Mouse (Mus musculus): ENCODE data around the gene Haus4. TPM values are rescaled to one million over a fixed set of nuclear protein-coding genes. Genes with fewer than 3 reads are reported as not detected.
A peak's percentile ranks its signal among the peaks of the same experiment; 100 is the strongest.

Haus4 gene
- total and polyA plus RNA-seq, 2 experiments from 2014 or later = 21.2 to 28.9 TPM

- TF ChIP-seq CTCF (IDR thresholded peaks at IDR 0.05; ENCODE audit: low read depth) = no peak
- peaks cover 15% of the 10 kb centered on the region; the same call in 1 of the 2 replicates for H3K36me3 ChIP-seq (ENCODE audit: insufficient read depth, low read length)
- H3K4me3 ChIP-seq (ENCODE audit: low read length) = no peak overlapping the region
- DNase-seq (ENCODE audit: low spot score) (no peak), ATAC-seq (no peak)
- H3K27me3 ChIP-seq (ENCODE audit: insufficient read depth, low read length) = no peaks in the 10 kb centered on the region
- no peaks in the 10 kb centered on the region for H3K4me1 ChIP-seq (ENCODE audit: insufficient read depth, low read length)
- no peak overlapping the region for H3K4me2 ChIP-seq (ENCODE audit: low read depth, low read length)
- 76% methylated on average over 2 of the region's 2 CpGs for WGBS
- no peaks in the 10 kb centered on the region; the same call in 1 of the 2 replicates for H3K9me3 ChIP-seq (ENCODE audit: low read length)
- H3K9ac ChIP-seq (replicated peaks; ENCODE audit: low read length) = no peak overlapping the region
- H3K27ac ChIP-seq = no peak overlapping the region
Observed at GRCm38 (mm10) chr14:54503092-54503491, 51.3 kb downstream of the Haus4 start.

- Histone ChIP-seq H3K27ac (no peak overlapping the region), H3K9me3 (ENCODE audit: low read length) (no peaks in the 10 kb centered on the region; the same call in 1 of the 2 replicates), H3K4me1 (ENCODE audit: insufficient read depth, low read length) (no peaks in the 10 kb centered on the region), H3K36me3 (ENCODE audit: insufficient read depth, low read length) (no peaks in the 10 kb centered on the region), H3K4me2 (ENCODE audit: low read depth, low read length) (no peak overlapping the region), H3K9ac (replicated peaks; ENCODE audit: low read length) (no peak overlapping the region), H3K27me3 (ENCODE audit: insufficient read depth, low read length) (no peaks in the 10 kb centered on the region), H3K4me3 (ENCODE audit: low read length) (no peak overlapping the region)
- no peak for DNase-seq (ENCODE audit: low spot score)
- 78% methylated on average over 2 of the region's 2 CpGs for WGBS
- ATAC-seq = no peak
- no peak for TF ChIP-seq CTCF (IDR thresholded peaks at IDR 0.05; ENCODE audit: low read depth)
Observed at GRCm38 (mm10) chr14:54501365-54501764, 53.1 kb downstream of the Haus4 start.

GRCm38 (mm10) chr14:54499330-54499729 is 55.1 kb downstream of the Haus4 start:
- Histone ChIP-seq H3K27ac (no peak overlapping the region), H3K4me3 (ENCODE audit: low read length) (no peak overlapping the region), H3K4me1 (ENCODE audit: insufficient read depth, low read length) (no peaks in the 10 kb centered on the region), H3K9ac (replicated peaks; ENCODE audit: low read length) (no peak overlapping the region), H3K4me2 (ENCODE audit: low read depth, low read length) (no peak overlapping the region), H3K36me3 (ENCODE audit: insufficient read depth, low read length) (no peaks in the 10 kb centered on the region), H3K27me3 (ENCODE audit: insufficient read depth, low read length) (no peaks in the 10 kb centered on the region), H3K9me3 (ENCODE audit: low read length) (no peaks in the 10 kb centered on the region; the same call in 1 of the 2 replicates)
- no peak for DNase-seq (ENCODE audit: low spot score)
- 67% methylated on average over 2 of the region's 2 CpGs for WGBS
- TF ChIP-seq CTCF (IDR thresholded peaks at IDR 0.05; ENCODE audit: low read depth) = no peak
- ATAC-seq = no peak

- no peak for TF ChIP-seq CTCF (IDR thresholded peaks at IDR 0.05; ENCODE audit: low read depth)
- ATAC-seq = no peak
- Histone ChIP-seq H3K27ac (no peak overlapping the region), H3K9ac (replicated peaks; ENCODE audit: low read length) (no peak overlapping the region), H3K4me3 (ENCODE audit: low read length) (no peak overlapping the region), H3K4me1 (ENCODE audit: insufficient read depth, low read length) (no peaks in the 10 kb centered on the region), H3K9me3 (ENCODE audit: low read length) (no peaks in the 10 kb centered on the region), H3K36me3 (ENCODE audit: insufficient read depth, low read length) (no peaks in the 10 kb centered on the region), H3K27me3 (ENCODE audit: insufficient read depth, low read length) (no peaks in the 10 kb centered on the region), H3K4me2 (ENCODE audit: low read depth, low read length) (no peak overlapping the region)
- 87% methylated on average over 14 of the region's 14 CpGs for WGBS
- no peak for DNase-seq (ENCODE audit: low spot score)
Observed at GRCm38 (mm10) chr14:54496706-54497105, 57.7 kb downstream of the Haus4 start.

GRCm38 (mm10) chr14:54494234-54494633 is 60.2 kb downstream of the Haus4 start:
- no peaks in the 10 kb centered on the region for H3K27me3 ChIP-seq (ENCODE audit: insufficient read depth, low read length)
- ATAC-seq = 0 out of 2 replicates have a peak, but pooled peaks have one; percentile 55
- no peak overlapping the region for H3K27ac ChIP-seq
- H3K9ac ChIP-seq (replicated peaks; ENCODE audit: low read length) = no peak overlapping the region
- no peaks in the 10 kb centered on the region for H3K4me1 ChIP-seq (ENCODE audit: insufficient read depth, low read length)
- H3K9me3 ChIP-seq (ENCODE audit: low read length) = no peaks in the 10 kb centered on the region
- TF ChIP-seq CTCF (IDR thresholded peaks at IDR 0.05; ENCODE audit: low read depth) = peak; percentile 89
- H3K36me3 ChIP-seq (ENCODE audit: insufficient read depth, low read length) = no peaks in the 10 kb centered on the region
- H3K4me2 ChIP-seq (ENCODE audit: low read depth, low read length) = no peak overlapping the region
- H3K4me3 ChIP-seq (ENCODE audit: low read length) = no peak overlapping the region
- 2% methylated on average over 3 of the region's 3 CpGs for WGBS
- peak; percentile 76 for DNase-seq (ENCODE audit: low spot score)

- Histone ChIP-seq H3K4me3 (ENCODE audit: low read length) (no peak overlapping the region), H3K9me3 (ENCODE audit: low read length) (no peaks in the 10 kb centered on the region), H3K27ac (no peak overlapping the region), H3K27me3 (ENCODE audit: insufficient read depth, low read length) (no peaks in the 10 kb centered on the region), H3K4me2 (ENCODE audit: low read depth, low read length) (no peak overlapping the region), H3K4me1 (ENCODE audit: insufficient read depth, low read length) (no peaks in the 10 kb centered on the region), H3K36me3 (ENCODE audit: insufficient read depth, low read length) (no peaks in the 10 kb centered on the region), H3K9ac (replicated peaks; ENCODE audit: low read length) (no peak overlapping the region)
- ATAC-seq (no peak), DNase-seq (ENCODE audit: low spot score) (no peak)
- WGBS = 94% methylated on average over 5 of the region's 5 CpGs
- no peak for TF ChIP-seq CTCF (IDR thresholded peaks at IDR 0.05; ENCODE audit: low read depth)
Observed at GRCm38 (mm10) chr14:54493236-54493635, 61.2 kb downstream of the Haus4 start.

- no peak overlapping the region for H3K9ac ChIP-seq (replicated peaks; ENCODE audit: low read length)
- no peak for DNase-seq (ENCODE audit: low spot score)
- no peaks in the 10 kb centered on the region for H3K9me3 ChIP-seq (ENCODE audit: low read length)
- H3K4me1 ChIP-seq (ENCODE audit: insufficient read depth, low read length) = no peaks in the 10 kb centered on the region
- H3K36me3 ChIP-seq (ENCODE audit: insufficient read depth, low read length) = no peaks in the 10 kb centered on the region
- H3K27me3 ChIP-seq (ENCODE audit: insufficient read depth, low read length) = no peaks in the 10 kb centered on the region
- 69% methylated on average over 18 of the region's 18 CpGs for WGBS
- H3K4me2 ChIP-seq (ENCODE audit: low read depth, low read length) = no peak overlapping the region
- no peak for ATAC-seq
- no peak overlapping the region for H3K4me3 ChIP-seq (ENCODE audit: low read length)
- no peak overlapping the region for H3K27ac ChIP-seq
- no peak for TF ChIP-seq CTCF (IDR thresholded peaks at IDR 0.05; ENCODE audit: low read depth)
Observed at GRCm38 (mm10) chr14:54492345-54493131, 61.9 kb downstream of the Haus4 start.

Other genes with a start within 250 kb of the Haus4 start
- gene Oxa1l, start 193.8 kb downstream of the Haus4 start, total RNA-seq (2014; rRNA removed) = 83.6 and 85.6 TPM in 2 replicates
- 66.7 and 74.8 TPM in 2 replicates for gene Oxa1l, start 193.8 kb downstream of the Haus4 start, polyA plus RNA-seq (2015; fragmentation: Nextera tagmentation; extraction: Ambion mirVana)
- 3.7 and 4.5 TPM in 2 replicates for gene Slc7a7, start 136.8 kb downstream of the Haus4 start, total RNA-seq (2014; rRNA removed)
- gene Slc7a7, start 136.8 kb downstream of the Haus4 start, polyA plus RNA-seq (2015; fragmentation: Nextera tagmentation; extraction: Ambion mirVana) = 3.6 TPM in 2 replicates
- 113 and 129 TPM in 2 replicates for gene Mrpl52, start 127.7 kb downstream of the Haus4 start, total RNA-seq (2014; rRNA removed)
- gene Mrpl52, start 127.7 kb downstream of the Haus4 start, polyA plus RNA-seq (2015; fragmentation: Nextera tagmentation; extraction: Ambion mirVana) = 266 and 297 TPM in 2 replicates
- gene Mmp14, start 123.0 kb downstream of the Haus4 start, total RNA-seq (2014; rRNA removed) = 50.1 and 53.3 TPM in 2 replicates
- 44.5 and 47.2 TPM in 2 replicates for gene Mmp14, start 123.0 kb downstream of the Haus4 start, polyA plus RNA-seq (2015; fragmentation: Nextera tagmentation; extraction: Ambion mirVana)
- 57.7 and 62.5 TPM in 2 replicates for gene Lrp10, start 90.5 kb downstream of the Haus4 start, total RNA-seq (2014; rRNA removed)
- 36.0 and 38.8 TPM in 2 replicates for gene Lrp10, start 90.5 kb downstream of the Haus4 start, polyA plus RNA-seq (2015; fragmentation: Nextera tagmentation; extraction: Ambion mirVana)
- 28.1 and 32.8 TPM in 2 replicates for gene Rem2, start 78.5 kb downstream of the Haus4 start, total RNA-seq (2014; rRNA removed)
- gene Rem2, start 78.5 kb downstream of the Haus4 start, polyA plus RNA-seq (2015; fragmentation: Nextera tagmentation; extraction: Ambion mirVana) = 25.2 and 25.3 TPM in 2 replicates
- gene Prmt5, start 37.1 kb downstream of the Haus4 start, total RNA-seq (2014; rRNA removed) = 62.4 and 63.7 TPM in 2 replicates
- 76.1 and 76.2 TPM in 2 replicates for gene Prmt5, start 37.1 kb downstream of the Haus4 start, polyA plus RNA-seq (2015; fragmentation: Nextera tagmentation; extraction: Ambion mirVana)
- gene Ajuba, start 22.9 kb upstream of the Haus4 start, total RNA-seq (2014; rRNA removed) = 9.8 and 11.2 TPM in 2 replicates
- 5.7 and 6.1 TPM in 2 replicates for gene Ajuba, start 22.9 kb upstream of the Haus4 start, polyA plus RNA-seq (2015; fragmentation: Nextera tagmentation; extraction: Ambion mirVana)
- 4.8 and 6.8 TPM in 2 replicates for gene 4931414P19Rik, start 51.4 kb upstream of the Haus4 start, total RNA-seq (2014; rRNA removed)
- 2.5 and 3.9 TPM in 2 replicates for gene 4931414P19Rik, start 51.4 kb upstream of the Haus4 start, polyA plus RNA-seq (2015; fragmentation: Nextera tagmentation; extraction: Ambion mirVana)
- 181 and 204 TPM in 2 replicates for gene Psmb5, start 63.4 kb upstream of the Haus4 start, total RNA-seq (2014; rRNA removed)
- 411 and 417 TPM in 2 replicates for gene Psmb5, start 63.4 kb upstream of the Haus4 start, polyA plus RNA-seq (2015; fragmentation: Nextera tagmentation; extraction: Ambion mirVana)
- 0.05 TPM in 1 of 2 replicates, not detected in the other for gene Psmb11, start 66.8 kb upstream of the Haus4 start, total RNA-seq (2014; rRNA removed)
- 0.16 and 0.21 TPM in 2 replicates for gene Psmb11, start 66.8 kb upstream of the Haus4 start, polyA plus RNA-seq (2015; fragmentation: Nextera tagmentation; extraction: Ambion mirVana)
- not detected in 2 replicates for gene Gm17606, start 86.3 kb upstream of the Haus4 start, total RNA-seq (2014; rRNA removed)
- gene Gm17606, start 86.3 kb upstream of the Haus4 start, polyA plus RNA-seq (2015; fragmentation: Nextera tagmentation; extraction: Ambion mirVana) = not detected in 2 replicates
- 42.7 and 49.2 TPM in 2 replicates for gene Cdh24, start 86.7 kb upstream of the Haus4 start, total RNA-seq (2014; rRNA removed)
- 7.2 and 7.6 TPM in 2 replicates for gene Cdh24, start 86.7 kb upstream of the Haus4 start, polyA plus RNA-seq (2015; fragmentation: Nextera tagmentation; extraction: Ambion mirVana)
- gene 1700123O20Rik, start 131.6 kb upstream of the Haus4 start, total RNA-seq (2014; rRNA removed) = 29.6 and 37.9 TPM in 2 replicates
- gene 1700123O20Rik, start 131.6 kb upstream of the Haus4 start, polyA plus RNA-seq (2015; fragmentation: Nextera tagmentation; extraction: Ambion mirVana) = 64.1 and 67.7 TPM in 2 replicates
- 101 and 118 TPM in 2 replicates for gene Acin1, start 132.3 kb upstream of the Haus4 start, total RNA-seq (2014; rRNA removed)
- gene Acin1, start 132.3 kb upstream of the Haus4 start, polyA plus RNA-seq (2015; fragmentation: Nextera tagmentation; extraction: Ambion mirVana) = 102 and 106 TPM in 2 replicates
- 0.31 and 0.61 TPM in 2 replicates for gene Gm29776, start 144.2 kb upstream of the Haus4 start, total RNA-seq (2014; rRNA removed)
- gene Gm29776, start 144.2 kb upstream of the Haus4 start, polyA plus RNA-seq (2015; fragmentation: Nextera tagmentation; extraction: Ambion mirVana) = 0.26 and 0.28 TPM in 2 replicates
- not detected in 2 replicates for gene Cebpe, start 157.6 kb upstream of the Haus4 start, total RNA-seq (2014; rRNA removed)
- not detected in 2 replicates for gene Cebpe, start 157.6 kb upstream of the Haus4 start, polyA plus RNA-seq (2015; fragmentation: Nextera tagmentation; extraction: Ambion mirVana)
- 8.9 and 10.6 TPM in 2 replicates for gene Slc7a8, start 227.3 kb upstream of the Haus4 start, total RNA-seq (2014; rRNA removed)
- 7.9 and 9.3 TPM in 2 replicates for gene Slc7a8, start 227.3 kb upstream of the Haus4 start, polyA plus RNA-seq (2015; fragmentation: Nextera tagmentation; extraction: Ambion mirVana)